Mouse (Mus musculus) lung, embryonic 14.5 days (tissue): Measurements from ENCODE around the gene Gm42715. TPM values are rescaled to one million over a fixed set of nuclear protein-coding genes. Genes with fewer than 3 reads are reported as not detected.

Experiments
- ATAC-seq: fragments of 200-750 bp; cut with Nextera tagmentation; 2 replicates; pipeline ENCODE4 v1.8.0; 2017; ENCODE audit warnings: mild to moderate bottlenecking, moderate TSS enrichment, moderate library complexity; ENCODE audit not compliant: insufficient read depth
- DNase-seq: peaks from one replicate; pipeline ENCODE4 v3.0.0-alpha.2; 2015
- H3K27ac ChIP-seq: fragments of 300-500 bp; sonication (generic); 2 replicates; pipeline ENCODE4 v1.5.1; 2014; ENCODE audit warnings: low read depth, mild to moderate bottlenecking, moderate library complexity
- H3K27me3 ChIP-seq: fragments of 300-500 bp; sonication (generic); 2 replicates; pipeline ENCODE4 v1.6.1; 2014; ENCODE audit warnings: low read length, control low read depth; ENCODE audit not compliant: insufficient read depth
- H3K36me3 ChIP-seq: fragments of 300-500 bp; sonication (generic); 2 replicates; pipeline ENCODE4 v1.6.1; 2014; ENCODE audit warnings: control low read depth; ENCODE audit not compliant: insufficient read depth
- H3K4me1 ChIP-seq: fragments of 300-500 bp; sonication (generic); 2 replicates; pipeline ENCODE4 v1.6.1; 2014; ENCODE audit warnings: antibody characterized with exemption, control low read depth; ENCODE audit not compliant: insufficient read depth
- H3K4me2 ChIP-seq: fragments of 300-500 bp; sonication (generic); 2 replicates; pipeline ENCODE4 v1.6.1; 2014; ENCODE audit warnings: mild to moderate bottlenecking
- H3K4me3 ChIP-seq: fragments of 300-500 bp; sonication (generic); 2 replicates; pipeline ENCODE4 v1.5.1; 2014; ENCODE audit warnings: low read depth, low read length
- H3K9ac ChIP-seq: fragments of 300-500 bp; sonication (generic); 2 replicates; pipeline ENCODE4 v1.6.1; 2014
- H3K9me3 ChIP-seq: fragments of 300-500 bp; sonication (generic); 2 replicates; pipeline ENCODE4 v1.6.1; 2016; ENCODE audit warnings: low read depth, low read length, control low read depth
- CTCF ChIP-seq: IDR thresholded peaks from 2 replicates; pipeline ENCODE4 v1.5.1; 2016; ENCODE audit warnings: antibody characterized with exemption, low read depth
- WGBS: fragments of 180-500 bp; shearing (Covaris S2); extraction: QIAGEN DNeasy Blood & Tissue Kit; methylation state at CpG from one replicate; pipeline ENCODE4 v1.1.7; 2014; 5-methylcytosine and 5-hydroxymethylcytosine counted together
- polyA plus RNA-seq: library from polyadenylated mRNA; unstranded; fragments of >200 nt; fragmentation: Nextera tagmentation; extraction: Ambion mirVana; gene quantifications from 2 replicates; pipeline ENCODE4 v1.2.1, GENCODE M21; 2014

Gene Gm42715
- polyA plus RNA-seq, 1 experiment from 2014 or later: 20.5 TPM

DNA sequence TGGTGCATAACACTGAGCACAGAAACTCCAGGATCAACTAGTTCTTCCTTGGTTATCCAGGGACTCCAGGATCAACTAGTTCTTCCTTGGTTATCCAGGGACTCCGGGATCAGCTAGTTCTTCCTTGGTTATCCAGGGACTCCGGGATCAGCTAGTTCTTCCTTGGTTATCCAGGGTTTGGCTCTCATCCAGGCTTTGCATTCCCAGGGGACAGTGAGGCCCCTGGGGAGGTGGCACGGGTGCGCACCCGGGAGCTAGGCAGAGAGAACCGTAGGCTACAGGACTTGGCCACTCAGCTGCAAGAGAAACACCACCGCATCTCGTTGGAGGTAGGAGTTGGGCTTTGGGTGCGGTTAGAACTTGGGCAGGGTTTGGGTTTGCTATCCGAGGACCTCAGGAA lies 71.7 kb downstream of the Gm42715 start:
- Histone ChIP-seq H3K4me3 (no peak overlapping the region), H3K4me1 (peaks cover 10% of the 10 kb centered on the region), H3K27me3 (no peaks in the 10 kb centered on the region), H3K9me3 (no peaks in the 10 kb centered on the region), H3K27ac (no peak overlapping the region), H3K36me3 (peaks cover 67% of the 10 kb centered on the region), H3K9ac (no peak overlapping the region), H3K4me2 (no peak overlapping the region)
- TF ChIP-seq CTCF: no peak
- DNase-seq: no peak
- 80% methylated on average over 10 of the region's 10 CpGs for WGBS
- no peak for ATAC-seq

DNA sequence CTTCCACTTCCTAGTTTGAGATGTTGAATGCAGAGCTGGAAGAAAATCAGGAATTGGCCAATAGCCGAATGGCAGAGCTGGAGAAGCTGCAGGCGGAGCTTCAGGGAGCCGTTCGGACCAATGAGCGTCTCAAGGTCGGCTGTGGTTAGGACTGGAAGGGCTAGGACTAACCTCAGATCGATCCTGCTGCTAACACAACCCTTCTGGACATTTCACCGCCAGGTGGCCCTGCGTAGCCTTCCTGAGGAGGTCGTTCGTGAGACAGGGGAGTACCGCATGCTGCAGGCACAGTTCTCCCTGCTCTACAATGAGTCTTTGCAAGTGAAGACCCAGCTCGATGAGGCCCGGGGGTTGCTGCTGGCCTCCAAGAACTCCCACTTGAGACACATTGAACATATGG lies 73.2 kb downstream of the Gm42715 start:
- no peak for ATAC-seq
- no peak for DNase-seq
- H3K4me3 ChIP-seq: no peak overlapping the region
- WGBS: 80% methylated on average over 14 of the region's 14 CpGs
- TF ChIP-seq CTCF: no peak
- no peak overlapping the region for H3K9ac ChIP-seq
- H3K36me3 ChIP-seq: peaks cover 81% of the 10 kb centered on the region
- H3K4me2 ChIP-seq: no peak overlapping the region
- H3K27ac ChIP-seq: no peak overlapping the region
- peaks cover 4% of the 10 kb centered on the region for H3K4me1 ChIP-seq
- H3K27me3 ChIP-seq: no peaks in the 10 kb centered on the region
- no peaks in the 10 kb centered on the region for H3K9me3 ChIP-seq

DNA sequence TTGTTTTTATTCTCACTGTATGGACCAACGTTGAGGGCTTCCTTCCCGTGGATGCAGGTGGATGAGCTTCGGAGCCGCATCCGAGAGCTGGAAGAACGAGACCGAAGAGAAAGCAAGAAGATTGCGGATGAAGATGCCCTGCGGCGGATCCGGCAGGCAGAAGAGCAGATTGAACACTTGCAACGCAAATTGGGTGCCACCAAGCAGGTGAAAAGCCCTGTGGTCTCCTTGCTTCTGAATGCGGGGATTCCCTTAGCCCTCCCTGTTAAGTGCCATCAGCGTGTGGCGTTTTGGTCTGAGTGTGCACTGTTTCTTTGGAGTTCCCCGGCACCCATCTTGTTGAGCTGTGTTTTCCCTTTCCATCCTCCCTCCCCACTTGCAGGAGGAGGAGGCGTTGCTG lies 77.4 kb downstream of the Gm42715 start:
- WGBS: 93% methylated on average over 17 of the region's 17 CpGs
- H3K27me3 ChIP-seq: no peaks in the 10 kb centered on the region
- H3K4me1 ChIP-seq: no peaks in the 10 kb centered on the region
- H3K4me3 ChIP-seq: no peak overlapping the region
- no peak overlapping the region for H3K4me2 ChIP-seq
- ATAC-seq: no peak
- no peak for DNase-seq
- H3K36me3 ChIP-seq: peaks cover 100% of the 10 kb centered on the region
- H3K9ac ChIP-seq: no peak overlapping the region
- no peak overlapping the region for H3K27ac ChIP-seq
- no peaks in the 10 kb centered on the region for H3K9me3 ChIP-seq
- no peak for TF ChIP-seq CTCF

DNA sequence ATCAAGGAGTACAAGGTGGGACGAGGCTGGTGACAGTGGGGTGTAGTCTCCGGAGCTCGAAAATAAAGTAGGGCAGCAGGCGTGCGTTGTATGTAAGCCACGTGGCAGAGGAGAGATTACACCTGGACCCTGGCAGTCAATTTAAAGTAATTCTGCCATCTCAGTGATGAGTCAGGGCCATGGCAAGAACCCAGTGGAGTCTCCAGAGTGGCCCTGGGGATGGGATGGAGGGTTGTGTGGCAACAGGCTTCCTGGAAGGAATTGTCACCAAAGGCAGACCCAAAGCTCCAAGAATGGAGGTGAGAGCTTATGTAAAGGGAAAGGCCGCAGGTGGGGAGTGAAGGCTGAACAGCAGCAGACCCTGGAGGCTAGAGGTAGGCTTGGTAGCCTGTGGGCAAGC lies 81.2 kb downstream of the Gm42715 start:
- WGBS: 87% methylated on average over 7 of the region's 7 CpGs
- Histone ChIP-seq H3K4me1 (no peaks in the 10 kb centered on the region), H3K4me2 (no peak overlapping the region), H3K9me3 (no peaks in the 10 kb centered on the region), H3K36me3 (peaks cover 94% of the 10 kb centered on the region), H3K27me3 (no peaks in the 10 kb centered on the region), H3K4me3 (no peak overlapping the region), H3K9ac (no peak overlapping the region), H3K27ac (no peak overlapping the region)
- no peak for TF ChIP-seq CTCF
- ATAC-seq: no peak
- no peak for DNase-seq

DNA sequence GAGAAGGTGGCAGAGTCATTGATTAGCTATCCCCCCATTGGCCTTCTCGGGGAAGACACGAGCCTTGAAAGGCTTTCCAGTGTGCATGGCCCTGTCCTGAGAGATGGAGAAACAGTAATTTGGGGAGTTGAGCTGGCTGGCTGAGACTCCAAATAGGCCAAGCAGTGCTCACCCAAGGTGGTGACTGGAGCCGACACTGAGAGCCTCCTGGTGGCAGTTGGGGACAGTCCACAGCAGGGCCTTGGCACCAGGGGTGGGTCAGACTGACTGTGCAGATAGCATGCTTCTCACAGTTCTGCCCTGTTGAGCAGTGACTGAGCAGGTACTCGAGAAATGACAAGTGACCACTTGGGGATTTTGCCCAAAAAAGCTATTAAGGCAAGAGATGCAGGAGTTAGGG lies 82.4 kb downstream of the Gm42715 start:
- TF ChIP-seq CTCF: no peak
- H3K9ac ChIP-seq: no peak overlapping the region
- H3K4me3 ChIP-seq: no peak overlapping the region
- DNase-seq (no peak), ATAC-seq (no peak)
- no peaks in the 10 kb centered on the region for H3K4me1 ChIP-seq
- peaks cover 87% of the 10 kb centered on the region for H3K36me3 ChIP-seq
- H3K9me3 ChIP-seq: no peaks in the 10 kb centered on the region
- WGBS: 87% methylated on average over 4 of the region's 4 CpGs
- no peaks in the 10 kb centered on the region for H3K27me3 ChIP-seq
- no peak overlapping the region for H3K27ac ChIP-seq
- no peak overlapping the region for H3K4me2 ChIP-seq

DNA sequence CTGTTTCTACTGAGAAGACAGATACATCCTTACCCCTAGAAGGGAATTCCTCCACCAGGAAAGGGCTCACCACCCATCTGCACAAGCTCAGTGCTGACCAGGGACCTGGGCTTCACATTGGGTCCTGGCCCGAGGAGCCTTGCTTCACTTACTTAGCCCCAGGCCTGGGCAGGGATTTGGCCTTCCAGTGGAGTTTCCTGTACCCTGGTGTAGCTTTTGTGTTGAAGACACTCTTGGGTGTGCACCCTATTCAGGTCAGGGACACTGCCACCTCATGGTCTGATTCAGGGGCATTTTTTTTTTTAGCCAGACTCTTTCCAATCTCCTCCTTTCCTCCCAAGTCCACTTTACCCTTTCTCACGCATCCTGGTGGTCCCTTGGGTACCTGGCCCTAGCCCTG lies 83.5 kb downstream of the Gm42715 start:
- H3K9ac ChIP-seq: no peak overlapping the region
- 85% methylated on average over 2 of the region's 2 CpGs for WGBS

DNA sequence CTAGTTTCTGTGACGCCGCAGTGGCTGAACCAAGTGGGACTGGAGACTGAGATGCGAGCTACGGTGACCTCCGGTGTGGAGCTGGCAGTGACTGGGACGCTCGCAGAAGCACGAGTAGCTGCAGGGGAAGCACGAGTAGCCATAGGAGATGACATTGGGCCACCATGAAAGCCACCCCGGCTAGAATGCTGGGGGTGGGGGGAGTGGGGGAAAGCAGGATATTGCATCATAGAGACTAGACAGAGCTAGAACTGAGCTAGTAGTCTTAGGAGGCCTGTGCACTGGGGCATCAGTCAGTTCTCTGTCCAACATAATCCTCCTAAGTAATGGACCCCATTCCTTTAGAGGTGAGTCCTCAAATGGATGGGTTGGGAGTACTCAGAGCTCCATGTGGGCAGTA lies 84.9 kb downstream of the Gm42715 start:
- no peak overlapping the region for H3K4me2 ChIP-seq
- no peak overlapping the region for H3K9ac ChIP-seq
- DNase-seq (no peak), ATAC-seq (no peak)
- H3K27me3 ChIP-seq: no peaks in the 10 kb centered on the region
- H3K36me3 ChIP-seq: peaks cover 76% of the 10 kb centered on the region
- H3K4me1 ChIP-seq: no peaks in the 10 kb centered on the region
- H3K4me3 ChIP-seq: no peak overlapping the region
- 87% methylated on average over 10 of the region's 10 CpGs for WGBS
- H3K9me3 ChIP-seq: no peaks in the 10 kb centered on the region
- no peak for TF ChIP-seq CTCF
- no peak overlapping the region for H3K27ac ChIP-seq

More for the DNA sequence above, 83.5 kb downstream of the Gm42715 start:
- no peak for DNase-seq
- Histone ChIP-seq H3K4me1 (no peaks in the 10 kb centered on the region), H3K27ac (no peak overlapping the region), H3K27me3 (no peaks in the 10 kb centered on the region), H3K9me3 (no peaks in the 10 kb centered on the region), H3K36me3 (peaks cover 76% of the 10 kb centered on the region), H3K4me2 (no peak overlapping the region), H3K4me3 (no peak overlapping the region)
- ATAC-seq: no peak
- no peak for TF ChIP-seq CTCF

DNA sequence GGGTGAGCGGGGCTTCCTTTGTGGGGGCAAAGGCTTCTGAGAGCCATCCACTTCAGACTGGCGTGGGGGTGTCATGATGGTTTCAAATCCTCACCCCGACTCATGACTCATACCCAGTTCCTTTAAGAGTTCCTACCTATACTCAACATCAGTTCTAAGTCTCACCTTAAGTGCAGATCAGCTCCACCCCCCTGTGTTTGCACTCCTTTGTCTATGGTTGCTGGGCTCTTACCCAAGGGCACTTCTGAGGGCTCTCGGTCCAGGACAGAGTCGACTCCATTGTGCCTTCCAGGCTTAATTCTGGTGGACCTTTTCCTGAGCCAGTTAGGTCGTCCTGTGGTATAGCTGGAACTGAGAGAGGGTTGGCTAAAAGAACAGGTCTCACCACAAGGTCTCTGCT lies 87.8 kb downstream of the Gm42715 start:
- Histone ChIP-seq H3K36me3 (peaks cover 76% of the 10 kb centered on the region), H3K4me3 (no peak overlapping the region), H3K9ac (no peak overlapping the region), H3K27ac (no peak overlapping the region), H3K27me3 (no peaks in the 10 kb centered on the region), H3K9me3 (no peaks in the 10 kb centered on the region), H3K4me1 (no peaks in the 10 kb centered on the region), H3K4me2 (no peak overlapping the region)
- WGBS: 64% methylated on average over 6 of the region's 6 CpGs
- no peak for ATAC-seq
- no peak for TF ChIP-seq CTCF
- no peak for DNase-seq
